Mouse (Mus musculus) limb, embryonic 14.5 days (tissue): ENCODE measurements at regions not wholly inside any gene's neighbourhood (a gene's known extent, or its start where the extent isn't known, plus 50 kb on each side); places are given as distances from the start of the nearest gene placed in this dataset.
A peak's percentile ranks its signal among the peaks of the same experiment; 100 is the strongest.

Experiments used
- ATAC-seq: fragments of 200-750 bp; cut with Nextera tagmentation; 2 replicates; pipeline ENCODE4 v1.8.0; 2017; ENCODE audit warnings: low read depth, moderate number of reproducible peaks, moderate TSS enrichment; ENCODE audit not compliant: low FRiP score
- DNase-seq: peaks from one replicate; pipeline ENCODE4 v3.0.0-alpha.2; 2015; ENCODE audit warnings: low spot score
- H3K27ac ChIP-seq: fragments of 300-500 bp; sonication (generic); replicated peaks from 2 replicates; pipeline ENCODE4 v1.5.1; 2014; ENCODE audit warnings: low read depth, mild to moderate bottlenecking, low read length, moderate library complexity, mixed read lengths
- H3K27me3 ChIP-seq: fragments of 300-500 bp; sonication (generic); 2 replicates; pipeline ENCODE4 v1.6.1; 2014; ENCODE audit warnings: low read length, mixed read lengths; ENCODE audit not compliant: control insufficient read depth, insufficient read depth
- H3K36me3 ChIP-seq: fragments of 300-500 bp; sonication (generic); 2 replicates; pipeline ENCODE4 v1.6.1; 2014; ENCODE audit warnings: mild to moderate bottlenecking, low read length, moderate library complexity, mixed read lengths; ENCODE audit not compliant: control insufficient read depth, insufficient read depth
- H3K4me1 ChIP-seq: fragments of 300-500 bp; sonication (generic); 2 replicates; pipeline ENCODE4 v1.6.1; 2014; ENCODE audit warnings: antibody characterized with exemption, low read length, mixed read lengths; ENCODE audit not compliant: control insufficient read depth, insufficient read depth
- H3K4me2 ChIP-seq: fragments of 300-500 bp; sonication (generic); replicated peaks from 2 replicates; pipeline ENCODE4 v1.6.1; 2014; ENCODE audit warnings: low read depth, mild to moderate bottlenecking, low read length, moderate library complexity; ENCODE audit not compliant: severe bottlenecking
- H3K4me3 ChIP-seq: fragments of 300-500 bp; sonication (generic); replicated peaks from 2 replicates; pipeline ENCODE4 v1.5.1; 2014; ENCODE audit warnings: low read length
- H3K9ac ChIP-seq: fragments of 300-500 bp; sonication (generic); 2 replicates; pipeline ENCODE4 v1.6.1; 2014; ENCODE audit warnings: mild to moderate bottlenecking, low read depth, low read length, moderate library complexity; ENCODE audit not compliant: severe bottlenecking
- H3K9me3 ChIP-seq: fragments of 300-500 bp; sonication (generic); 2 replicates; pipeline ENCODE4 v1.6.1; 2016; ENCODE audit warnings: low read length; ENCODE audit not compliant: control insufficient read depth
- POLR2A ChIP-seq: fragments of 200-500 bp; IDR thresholded peaks from 2 replicates; pipeline ENCODE4 v1.8.0; 2012; ENCODE audit warnings: inconsistent platforms, mild to moderate bottlenecking, moderate library complexity, borderline replicate concordance; ENCODE audit not compliant: insufficient read depth, insufficient read length; ENCODE audit errors: extremely low read depth
- WGBS: fragments of 180-500 bp; shearing (Covaris S2); extraction: QIAGEN DNeasy Blood & Tissue Kit; methylation state at CpG from one replicate; pipeline ENCODE4 v1.1.7; 2014; 5-methylcytosine and 5-hydroxymethylcytosine counted together

DNA sequence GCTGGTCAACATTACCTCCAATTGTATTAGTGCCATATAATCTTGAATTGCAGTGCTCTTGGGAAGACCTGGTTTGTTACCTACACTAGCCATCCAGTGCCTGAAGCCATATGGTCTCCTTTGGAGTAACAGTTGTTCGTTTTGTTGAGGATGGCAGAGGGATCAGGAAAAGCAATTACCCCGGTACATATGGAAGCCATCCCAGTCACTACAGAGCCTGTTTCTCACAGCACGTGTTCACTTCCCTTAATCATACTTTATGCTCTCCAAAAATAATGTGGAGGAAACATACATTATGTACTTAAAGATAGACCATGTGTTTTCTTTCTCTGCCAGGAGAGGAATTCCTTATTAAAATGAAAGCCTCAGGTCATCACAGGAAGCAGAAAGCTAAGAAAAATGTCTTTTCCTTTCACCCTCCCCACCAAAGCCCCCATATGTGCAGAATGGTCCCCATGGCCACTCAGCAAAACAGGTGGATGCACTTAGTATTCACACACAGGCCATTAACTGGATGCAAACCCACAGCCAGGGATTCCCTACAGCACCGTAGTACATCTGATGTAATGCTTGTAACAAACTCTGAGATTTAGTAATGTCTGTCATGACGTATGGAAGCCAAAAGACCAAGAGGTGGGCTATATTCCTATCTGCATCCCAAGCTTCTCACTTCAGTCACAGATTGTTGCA lies 397.4 kb upstream of the Mctp2 start:
- H3K4me2 ChIP-seq, result no peak overlapping the region
- H3K4me3 ChIP-seq, result no peak overlapping the region
- DNase-seq (peak; percentile 57), ATAC-seq (peak; percentile 91)
- H3K27me3 ChIP-seq, result no peaks in the 10 kb centered on the region
- no peak for TF ChIP-seq POLR2A
- 33% methylated on average over 5 of the region's 5 CpGs for WGBS
- no peaks in the 10 kb centered on the region for H3K9me3 ChIP-seq
- H3K9ac ChIP-seq, result no peak overlapping the region
- no peak overlapping the region for H3K27ac ChIP-seq
- H3K36me3 ChIP-seq, result no peaks in the 10 kb centered on the region
- H3K4me1 ChIP-seq, result no peaks in the 10 kb centered on the region

DNA sequence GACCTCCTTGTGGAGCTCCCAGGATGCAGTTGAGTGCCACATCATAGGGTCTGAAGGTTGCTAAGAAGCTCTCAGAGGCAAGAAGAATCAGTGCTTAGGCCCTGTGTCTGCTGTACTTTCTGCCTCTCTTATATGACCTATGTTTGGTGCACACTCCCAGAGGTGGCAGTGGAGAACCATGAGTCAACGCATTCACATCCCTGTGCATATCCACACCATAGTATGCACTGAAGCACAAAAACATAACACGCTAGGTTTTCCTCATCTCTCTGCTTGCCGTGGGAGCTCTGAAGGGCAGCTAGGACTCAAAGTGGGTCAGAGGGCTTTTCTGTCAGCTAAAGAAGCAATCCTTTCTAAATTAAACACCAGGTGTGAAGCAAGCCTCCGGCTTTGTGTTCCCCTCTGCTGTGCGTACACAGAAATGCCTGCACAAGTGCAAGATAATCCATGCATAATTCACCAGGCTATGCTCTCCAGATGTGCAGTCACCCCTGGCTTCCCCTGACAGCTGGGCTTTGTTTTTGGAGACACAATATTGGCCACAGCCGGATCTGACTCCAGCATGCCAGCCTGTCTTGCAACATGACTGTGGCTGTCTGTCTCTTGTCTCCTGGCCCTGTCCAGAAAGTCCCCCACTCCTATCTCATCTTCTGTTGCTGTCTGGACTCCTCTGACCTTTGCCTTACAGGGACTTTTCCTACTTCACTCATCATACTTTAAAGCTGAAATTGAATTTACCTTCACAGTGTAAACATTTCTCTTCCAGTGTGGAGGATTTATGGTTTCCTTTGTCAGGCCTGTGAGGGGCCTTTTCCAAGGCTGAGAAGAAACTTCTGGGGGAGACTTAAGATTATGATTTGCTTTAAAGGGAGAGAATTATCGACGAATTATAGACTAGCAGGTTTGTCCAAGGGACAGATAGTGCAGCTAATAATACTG lies 405.1 kb upstream of the Mctp2 start:
- WGBS, result 44% methylated on average over 8 of the region's 8 CpGs
- Histone ChIP-seq H3K9ac (no peak overlapping the region), H3K27ac (no peak overlapping the region)

GRCm38 (mm10) chr7:72715401-72715800 lies 409.0 kb upstream of the Mctp2 start:
- H3K27me3 ChIP-seq, result no peaks in the 10 kb centered on the region
- H3K9ac ChIP-seq, result no peak overlapping the region
- H3K4me1 ChIP-seq, result no peaks in the 10 kb centered on the region
- no peaks in the 10 kb centered on the region for H3K36me3 ChIP-seq
- no peak for DNase-seq
- no peak overlapping the region for H3K27ac ChIP-seq
- no peak overlapping the region for H3K4me2 ChIP-seq
- TF ChIP-seq POLR2A, result no peak
- no peak for ATAC-seq
- no peak overlapping the region for H3K4me3 ChIP-seq
- 72% methylated on average over 5 of the region's 5 CpGs for WGBS
- no peaks in the 10 kb centered on the region for H3K9me3 ChIP-seq

More for the DNA sequence above, 405.1 kb upstream of the Mctp2 start:
- DNase-seq (peak; percentile 37), ATAC-seq (peak; percentile 68; the same call in 1 of the 2 replicates)
- H3K4me2 ChIP-seq, result no peak overlapping the region
- no peak for TF ChIP-seq POLR2A
- H3K9me3 ChIP-seq, result no peaks in the 10 kb centered on the region
- H3K4me1 ChIP-seq, result no peaks in the 10 kb centered on the region
- no peak overlapping the region for H3K4me3 ChIP-seq
- no peaks in the 10 kb centered on the region for H3K36me3 ChIP-seq
- H3K27me3 ChIP-seq, result no peaks in the 10 kb centered on the region

DNA sequence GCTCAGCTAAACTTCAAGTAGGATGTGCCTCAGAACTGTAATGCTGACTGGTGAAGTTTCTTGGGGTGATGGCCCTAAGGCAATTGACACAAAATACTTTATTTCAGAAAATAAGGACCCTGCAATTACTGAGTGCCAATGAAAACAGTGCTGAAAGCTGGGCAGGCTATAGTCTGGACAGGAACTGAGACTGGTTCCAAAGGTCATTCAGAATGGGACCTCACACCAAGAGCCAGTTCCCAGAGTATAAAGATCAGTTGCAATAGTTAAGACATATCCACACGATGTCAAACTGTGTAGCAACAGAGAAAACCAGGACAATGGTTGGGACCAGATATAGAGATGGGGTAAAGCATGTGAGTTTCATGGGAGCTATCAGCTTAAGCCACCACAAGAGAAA lies 409.6 kb upstream of the Mctp2 start:
- DNase-seq (no peak), ATAC-seq (no peak)
- Histone ChIP-seq H3K4me1 (no peaks in the 10 kb centered on the region), H3K9ac (no peak overlapping the region), H3K36me3 (no peaks in the 10 kb centered on the region), H3K4me3 (no peak overlapping the region), H3K27ac (no peak overlapping the region), H3K27me3 (no peaks in the 10 kb centered on the region), H3K4me2 (no peak overlapping the region), H3K9me3 (no peaks in the 10 kb centered on the region)
- 73% methylated on average over 1 of the region's 1 CpGs for WGBS
- no peak for TF ChIP-seq POLR2A

DNA sequence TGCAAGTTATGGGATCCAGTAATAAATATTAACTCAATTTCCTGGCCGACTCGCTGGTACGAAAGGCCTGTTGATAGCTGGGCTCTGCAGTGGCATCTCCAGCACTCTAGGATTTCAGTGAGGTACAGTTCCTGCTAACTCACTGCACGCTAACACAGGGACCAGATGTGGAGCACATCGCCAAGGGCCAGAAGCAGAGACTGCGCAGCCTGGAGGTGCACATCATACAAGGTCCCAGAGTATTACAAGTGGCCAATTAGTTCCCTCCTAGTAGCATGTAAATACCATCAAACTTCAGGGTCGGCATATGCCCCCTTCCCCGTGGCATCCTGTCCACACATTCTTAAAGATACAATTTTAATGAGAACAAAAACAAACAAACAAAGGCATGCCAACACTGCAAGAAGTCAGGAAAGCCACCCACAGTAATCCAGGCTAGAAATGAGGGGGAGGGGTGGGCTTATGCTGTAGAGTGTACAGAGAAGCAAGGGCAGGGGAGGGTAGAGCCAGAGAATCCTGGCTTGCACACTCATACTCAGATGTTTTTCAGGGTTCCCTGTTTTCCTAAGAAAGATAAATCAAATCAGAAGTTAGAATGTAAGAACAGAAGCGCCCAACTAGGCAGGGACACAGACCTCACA lies 419.9 kb upstream of the Mctp2 start:
- no peak for ATAC-seq
- no peak for DNase-seq
- no peaks in the 10 kb centered on the region for H3K36me3 ChIP-seq
- H3K27me3 ChIP-seq, result no peaks in the 10 kb centered on the region
- peaks cover 9% of the 10 kb centered on the region for H3K4me1 ChIP-seq
- 22% methylated on average over 9 of the region's 9 CpGs for WGBS
- no peak overlapping the region; the same call in 1 of the 2 replicates for H3K4me2 ChIP-seq
- H3K9ac ChIP-seq, result no peak overlapping the region
- no peak overlapping the region; the same call in 1 of the 2 replicates for H3K27ac ChIP-seq
- H3K9me3 ChIP-seq, result no peaks in the 10 kb centered on the region
- no peak overlapping the region for H3K4me3 ChIP-seq
- TF ChIP-seq POLR2A, result no peak
